Mouse (Mus musculus): Measurements from ENCODE around the gene Fam43a. TPM values are rescaled to one million over a fixed set of nuclear protein-coding genes. Genes with fewer than 3 reads are reported as not detected.

Fam43a gene
- polyA plus RNA-seq, 1 experiment from 2014 or later = 15.9 TPM

GRCm38 (mm10) chr16:30642229-30642628 is 42.7 kb downstream of the Fam43a start:
- WGBS = 83% methylated on average over 3 of the region's 3 CpGs
- no peak overlapping the region for H3K4me3 ChIP-seq
- no peak overlapping the region for H3K27ac ChIP-seq
- H3K9ac ChIP-seq = no peak overlapping the region
- no peaks in the 10 kb centered on the region for H3K9me3 ChIP-seq
- no peaks in the 10 kb centered on the region for H3K36me3 ChIP-seq
- no peak overlapping the region for H3K4me2 ChIP-seq
- no peak for ATAC-seq (ENCODE audit: low FRiP score)
- H3K27me3 ChIP-seq = no peaks in the 10 kb centered on the region
- H3K4me1 ChIP-seq (replicated peaks) = peaks cover 11% of the 10 kb centered on the region

GRCm38 (mm10) chr16:30644981-30645380 is 45.5 kb downstream of the Fam43a start:
- no peak overlapping the region for H3K27ac ChIP-seq
- ATAC-seq (ENCODE audit: low FRiP score) = no peak
- no peak overlapping the region for H3K4me3 ChIP-seq
- WGBS = 96% methylated on average over 4 of the region's 4 CpGs
- no peak overlapping the region for H3K9ac ChIP-seq
- no peak overlapping the region for H3K4me2 ChIP-seq
- H3K9me3 ChIP-seq = 0 out of 2 replicates have a peak, but pooled peaks cover 5% of the 10 kb centered on the region
- no peaks in the 10 kb centered on the region for H3K36me3 ChIP-seq
- H3K27me3 ChIP-seq = no peaks in the 10 kb centered on the region
- H3K4me1 ChIP-seq (replicated peaks) = peaks cover 11% of the 10 kb centered on the region

- WGBS = 23% methylated on average over 9 of the region's 9 CpGs
- Histone ChIP-seq H3K27me3 (no peaks in the 10 kb centered on the region), H3K36me3 (no peaks in the 10 kb centered on the region), H3K4me2 (no peak overlapping the region), H3K4me1 (replicated peaks) (peaks cover 11% of the 10 kb centered on the region), H3K27ac (no peak overlapping the region), H3K9ac (no peak overlapping the region), H3K4me3 (no peak overlapping the region), H3K9me3 (0 out of 2 replicates have a peak, but pooled peaks cover 5% of the 10 kb centered on the region)
- no peak for ATAC-seq (ENCODE audit: low FRiP score)
These were observed 46.5 kb downstream of the Fam43a start for GRCm38 (mm10) chr16:30645841-30646558.

GRCm38 (mm10) chr16:30646856-30647255 is 47.3 kb downstream of the Fam43a start:
- no peak overlapping the region for H3K27ac ChIP-seq
- H3K4me1 ChIP-seq (replicated peaks) = peaks cover 11% of the 10 kb centered on the region
- no peak overlapping the region for H3K4me2 ChIP-seq
- H3K9ac ChIP-seq = no peak overlapping the region
- H3K36me3 ChIP-seq = no peaks in the 10 kb centered on the region
- H3K4me3 ChIP-seq = no peak overlapping the region
- WGBS = 80% methylated on average over 3 of the region's 3 CpGs
- H3K27me3 ChIP-seq = no peaks in the 10 kb centered on the region
- no peak for ATAC-seq (ENCODE audit: low FRiP score)
- H3K9me3 ChIP-seq = 0 out of 2 replicates have a peak, but pooled peaks cover 5% of the 10 kb centered on the region

- Histone ChIP-seq H3K36me3 (no peaks in the 10 kb centered on the region), H3K4me2 (no peak overlapping the region)
- 90% methylated on average over 1 of the region's 1 CpGs for WGBS
These were observed 51.8 kb downstream of the Fam43a start for GRCm38 (mm10) chr16:30651292-30651691.

More at GRCm38 (mm10) chr16:30651292-30651691, 51.8 kb downstream of the Fam43a start:
- no peaks in the 10 kb centered on the region for H3K27me3 ChIP-seq
- no peak for ATAC-seq (ENCODE audit: low FRiP score)
- H3K9ac ChIP-seq = no peak overlapping the region
- H3K27ac ChIP-seq = no peak overlapping the region
- 0 out of 2 replicates have a peak, but pooled peaks cover 5% of the 10 kb centered on the region for H3K9me3 ChIP-seq
- H3K4me3 ChIP-seq = no peak overlapping the region
- peaks cover 10% of the 10 kb centered on the region for H3K4me1 ChIP-seq (replicated peaks)

Other genes with a start within 250 kb of the Fam43a start
- 7.4 and 7.5 TPM in 2 replicates for gene Atp13a3, start 193.7 kb upstream of the Fam43a start, polyA plus RNA-seq (2015; fragmentation: Nextera tagmentation; extraction: Ambion mirVana)
- 73.7 and 82.8 TPM in 2 replicates for gene Tmem44, start 48.9 kb upstream of the Fam43a start, polyA plus RNA-seq (2015; fragmentation: Nextera tagmentation; extraction: Ambion mirVana)
- gene Lsg1, start 12.1 kb upstream of the Fam43a start, polyA plus RNA-seq (2015; fragmentation: Nextera tagmentation; extraction: Ambion mirVana) = 59.8 and 60.3 TPM in 2 replicates

Data from hindbrain, embryonic 13.5 days (tissue).